Mouse (Mus musculus): ENCODE results near the gene Car15. TPM values are rescaled to one million over a fixed set of nuclear protein-coding genes. Genes with fewer than 3 reads are reported as not detected.

The Car15 gene
- total RNA-seq (2014; rRNA removed) = 3.3 and 7.0 TPM in 2 replicates
- 1.9 TPM in 2 replicates for polyA plus RNA-seq (2015; fragmentation: Nextera tagmentation; extraction: Ambion mirVana)

DNA sequence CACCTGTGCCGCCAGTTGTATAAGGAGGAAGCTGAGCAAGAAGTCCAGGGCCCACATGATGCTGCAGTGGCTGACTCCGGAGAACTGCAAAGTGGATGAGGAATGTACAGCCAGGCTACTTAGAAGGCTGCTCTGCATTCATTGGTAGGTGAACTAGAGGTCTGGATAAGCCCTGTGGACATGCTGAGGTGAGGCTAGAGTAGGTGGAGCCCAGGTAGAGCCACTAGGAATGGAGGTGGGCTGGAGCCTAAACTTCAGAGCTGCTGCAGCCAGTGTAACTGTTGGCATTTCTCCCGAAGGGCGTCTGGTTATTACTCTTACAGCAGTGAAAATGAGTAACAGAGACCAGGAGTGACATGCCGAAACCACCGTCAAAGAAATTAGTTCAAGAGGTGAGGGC lies at the start of gene Car15:
Car15 (minus strand) TSS at position 314 of the 400 bp plus-strand sequence.
- Histone ChIP-seq H3K4me2 (ENCODE audit: low read depth, low read length) (no peak within 1 kb of the TSS), H3K27ac (no peak within 1 kb of the TSS), H3K4me3 (ENCODE audit: low read length) (no peak within 1 kb of the TSS), H3K27me3 (ENCODE audit: insufficient read depth, low read length) (peaks cover 4% of the 10 kb centered on the region; the same call in 1 of the 2 replicates), H3K36me3 (ENCODE audit: insufficient read depth, low read length) (peaks cover 23% of the 10 kb centered on the region), H3K4me1 (ENCODE audit: insufficient read depth, low read length) (peaks cover 4% of the 10 kb centered on the region; the same call in 1 of the 2 replicates), H3K9ac (replicated peaks; ENCODE audit: low read length) (no peak within 1 kb of the TSS), H3K9me3 (ENCODE audit: low read length) (no peaks in the 10 kb centered on the region)
- ATAC-seq = no peak
- DNase-seq (ENCODE audit: low spot score) = no peak
- no peak for TF ChIP-seq CTCF (IDR thresholded peaks at IDR 0.05; ENCODE audit: low read depth)
- 77% methylated on average over 6 of the region's 6 CpGs for WGBS

GRCm38 (mm10) chr16:17884116-17884515 lies 46.0 kb upstream of the Car15 start:
- Histone ChIP-seq H3K27me3 (ENCODE audit: insufficient read depth, low read length) (no peaks in the 10 kb centered on the region), H3K4me2 (ENCODE audit: low read depth, low read length) (no peak overlapping the region), H3K36me3 (ENCODE audit: insufficient read depth, low read length) (no peaks in the 10 kb centered on the region), H3K4me3 (ENCODE audit: low read length) (no peak overlapping the region), H3K9ac (replicated peaks; ENCODE audit: low read length) (no peak overlapping the region), H3K4me1 (ENCODE audit: insufficient read depth, low read length) (no peaks in the 10 kb centered on the region), H3K27ac (no peak overlapping the region), H3K9me3 (ENCODE audit: low read length) (no peaks in the 10 kb centered on the region)
- no peak for ATAC-seq
- WGBS = 87% methylated on average over 6 of the region's 6 CpGs
- no peak for DNase-seq (ENCODE audit: low spot score)
- TF ChIP-seq CTCF (IDR thresholded peaks at IDR 0.05; ENCODE audit: low read depth) = no peak

DNA sequence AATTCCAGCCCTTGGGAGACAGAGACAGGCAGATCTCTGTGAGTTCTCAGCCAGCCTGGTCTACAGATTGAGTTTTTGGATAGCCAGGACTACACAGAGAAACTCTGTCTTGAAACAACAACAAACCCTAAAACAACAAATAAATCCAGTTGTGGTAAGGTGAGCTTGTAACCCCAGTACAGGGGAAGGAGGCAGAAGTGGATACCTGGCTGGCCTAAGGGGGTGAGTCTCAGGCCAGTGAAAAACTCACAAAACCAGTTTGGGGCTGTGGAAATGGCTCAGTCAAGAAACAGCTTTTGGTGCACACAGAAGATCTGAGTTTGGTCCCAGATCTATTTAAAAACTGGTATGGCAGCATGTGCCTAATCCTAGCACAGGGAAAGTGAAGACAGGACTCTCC lies 44.0 kb upstream of the Car15 start:
- Histone ChIP-seq H3K27me3 (ENCODE audit: insufficient read depth, low read length) (no peaks in the 10 kb centered on the region), H3K36me3 (ENCODE audit: insufficient read depth, low read length) (no peaks in the 10 kb centered on the region)
- DNase-seq (ENCODE audit: low spot score) = no peak

DNA sequence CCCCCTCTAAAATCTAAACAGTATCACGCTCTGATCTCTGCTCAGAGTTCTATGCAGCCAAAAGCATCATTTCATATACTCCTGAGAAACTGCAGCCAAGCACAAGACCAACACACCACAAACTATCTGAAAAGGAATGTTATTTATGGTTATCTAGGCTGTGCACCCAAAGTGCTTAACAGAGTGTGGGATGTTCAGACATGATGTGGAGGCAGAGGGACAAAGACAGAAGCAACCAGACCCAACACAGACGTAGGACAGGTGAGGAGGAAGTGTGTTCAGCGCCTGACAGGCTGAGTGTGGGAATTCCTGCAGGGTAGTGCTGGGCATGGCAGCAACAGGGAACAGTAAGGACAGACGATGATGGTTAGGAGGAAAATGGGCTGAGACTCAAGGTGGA lies 41.4 kb upstream of the Car15 start:
- Histone ChIP-seq H3K9ac (replicated peaks; ENCODE audit: low read length) (no peak overlapping the region), H3K4me3 (ENCODE audit: low read length) (no peak overlapping the region), H3K4me1 (ENCODE audit: insufficient read depth, low read length) (no peaks in the 10 kb centered on the region), H3K27me3 (ENCODE audit: insufficient read depth, low read length) (no peaks in the 10 kb centered on the region), H3K9me3 (ENCODE audit: low read length) (no peaks in the 10 kb centered on the region), H3K36me3 (ENCODE audit: insufficient read depth, low read length) (no peaks in the 10 kb centered on the region), H3K27ac (no peak overlapping the region), H3K4me2 (ENCODE audit: low read depth, low read length) (no peak overlapping the region)
- no peak for TF ChIP-seq CTCF (IDR thresholded peaks at IDR 0.05; ENCODE audit: low read depth)
- 90% methylated on average over 4 of the region's 4 CpGs for WGBS
- no peak for ATAC-seq
- DNase-seq (ENCODE audit: low spot score) = no peak

More for the DNA sequence above, 44.0 kb upstream of the Car15 start:
- Histone ChIP-seq H3K4me2 (ENCODE audit: low read depth, low read length) (no peak overlapping the region), H3K27ac (no peak overlapping the region), H3K4me1 (ENCODE audit: insufficient read depth, low read length) (no peaks in the 10 kb centered on the region), H3K4me3 (ENCODE audit: low read length) (no peak overlapping the region), H3K9ac (replicated peaks; ENCODE audit: low read length) (no peak overlapping the region), H3K9me3 (ENCODE audit: low read length) (no peaks in the 10 kb centered on the region)
- ATAC-seq = no peak
- no peak for TF ChIP-seq CTCF (IDR thresholded peaks at IDR 0.05; ENCODE audit: low read depth)

GRCm38 (mm10) chr16:17876096-17876495 lies 37.9 kb upstream of the Car15 start:
- Histone ChIP-seq H3K27ac (no peak overlapping the region), H3K36me3 (ENCODE audit: insufficient read depth, low read length) (peaks cover 10% of the 10 kb centered on the region; the same call in 1 of the 2 replicates), H3K9me3 (ENCODE audit: low read length) (no peaks in the 10 kb centered on the region), H3K4me2 (ENCODE audit: low read depth, low read length) (no peak overlapping the region), H3K27me3 (ENCODE audit: insufficient read depth, low read length) (no peaks in the 10 kb centered on the region), H3K4me1 (ENCODE audit: insufficient read depth, low read length) (no peaks in the 10 kb centered on the region), H3K9ac (replicated peaks; ENCODE audit: low read length) (no peak overlapping the region), H3K4me3 (ENCODE audit: low read length) (no peak overlapping the region)
- ATAC-seq (no peak), DNase-seq (ENCODE audit: low spot score) (no peak)
- no peak for TF ChIP-seq CTCF (IDR thresholded peaks at IDR 0.05; ENCODE audit: low read depth)
- WGBS = 94% methylated on average over 1 of the region's 1 CpGs

GRCm38 (mm10) chr16:17875174-17875573 lies 37.0 kb upstream of the Car15 start:
- Histone ChIP-seq H3K4me3 (ENCODE audit: low read length) (no peak overlapping the region), H3K27me3 (ENCODE audit: insufficient read depth, low read length) (no peaks in the 10 kb centered on the region), H3K9ac (replicated peaks; ENCODE audit: low read length) (no peak overlapping the region), H3K27ac (no peak overlapping the region), H3K4me1 (ENCODE audit: insufficient read depth, low read length) (no peaks in the 10 kb centered on the region), H3K36me3 (ENCODE audit: insufficient read depth, low read length) (peaks cover 14% of the 10 kb centered on the region; the same call in 1 of the 2 replicates), H3K4me2 (ENCODE audit: low read depth, low read length) (no peak overlapping the region), H3K9me3 (ENCODE audit: low read length) (no peaks in the 10 kb centered on the region)
- 84% methylated on average over 4 of the region's 4 CpGs for WGBS
- no peak for ATAC-seq
- TF ChIP-seq CTCF (IDR thresholded peaks at IDR 0.05; ENCODE audit: low read depth) = no peak
- no peak for DNase-seq (ENCODE audit: low spot score)

DNA sequence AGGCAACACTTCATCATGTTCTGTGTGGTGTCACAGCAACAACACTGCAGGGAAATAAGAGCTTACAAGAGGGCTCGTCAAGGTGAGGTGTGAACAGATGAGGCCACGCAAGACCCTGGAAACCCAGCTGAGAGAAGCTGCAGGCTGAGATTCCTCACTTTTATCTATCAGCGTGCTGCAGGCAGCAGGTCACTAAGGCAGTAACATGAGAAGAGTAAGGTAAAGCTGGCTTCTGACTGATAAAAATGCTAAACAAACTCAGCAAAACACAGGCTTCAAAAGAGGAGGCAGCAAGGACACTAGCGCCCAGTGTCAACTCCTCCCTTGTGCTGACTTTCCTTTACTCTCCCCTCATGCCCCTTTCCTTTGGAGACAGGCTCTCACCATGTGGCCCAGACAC lies 34.8 kb upstream of the Car15 start:
- Histone ChIP-seq H3K27me3 (ENCODE audit: insufficient read depth, low read length) (no peaks in the 10 kb centered on the region), H3K27ac (no peak overlapping the region), H3K9me3 (ENCODE audit: low read length) (no peaks in the 10 kb centered on the region), H3K9ac (replicated peaks; ENCODE audit: low read length) (no peak overlapping the region), H3K4me1 (ENCODE audit: insufficient read depth, low read length) (no peaks in the 10 kb centered on the region), H3K4me2 (ENCODE audit: low read depth, low read length) (no peak overlapping the region), H3K4me3 (ENCODE audit: low read length) (no peak overlapping the region), H3K36me3 (ENCODE audit: insufficient read depth, low read length) (peaks cover 14% of the 10 kb centered on the region; the same call in 1 of the 2 replicates)
- no peak for DNase-seq (ENCODE audit: low spot score)
- TF ChIP-seq CTCF (IDR thresholded peaks at IDR 0.05; ENCODE audit: low read depth) = no peak
- 62% methylated on average over 4 of the region's 4 CpGs for WGBS
- no peak for ATAC-seq

Data from hindbrain, postnatal 0 days (tissue).